Mouse (Mus musculus): ENCODE data around the gene Rps6ka2. TPM values are rescaled to one million over a fixed set of nuclear protein-coding genes. Genes with fewer than 3 reads are reported as not detected.

The Rps6ka2 gene
- polyA plus RNA-seq, 1 experiment from 2014 or later = 22.7 TPM

DNA sequence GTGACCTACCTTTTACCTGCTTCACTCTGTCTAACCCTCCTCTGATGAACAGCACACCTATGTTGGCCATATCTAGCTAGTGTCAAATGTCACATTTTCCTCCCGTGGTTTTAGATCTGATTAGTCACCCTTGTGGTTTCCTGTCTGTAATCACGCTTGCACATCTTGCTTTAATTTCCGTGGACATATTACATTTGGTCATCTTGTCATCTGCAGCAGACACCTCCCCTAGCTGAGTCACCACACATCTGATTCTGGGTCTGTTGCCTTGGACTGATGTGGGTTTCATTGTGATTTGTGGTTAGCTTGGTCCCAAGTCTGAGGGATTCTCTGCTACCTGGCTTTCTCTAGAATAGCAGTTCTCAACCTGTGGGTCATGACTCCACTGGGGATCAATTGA lies 6.0 kb upstream of the Rps6ka2 start:
- H3K36me3 ChIP-seq (ENCODE audit: control insufficient read depth, insufficient read depth, low read length) = no peaks in the 10 kb centered on the region
- H3K9me3 ChIP-seq (ENCODE audit: control insufficient read depth, low read length) = no peaks in the 10 kb centered on the region
- ATAC-seq (ENCODE audit: low FRiP score, low TSS enrichment) (no peak), DNase-seq (no peak)
- WGBS = 83% methylated on average over 3 of the region's 3 CpGs
- no peak overlapping the region for H3K4me2 ChIP-seq (ENCODE audit: low read length)
- H3K4me3 ChIP-seq (replicated peaks; ENCODE audit: low read depth, low read length) = no peak overlapping the region
- H3K27me3 ChIP-seq (ENCODE audit: control insufficient read depth, insufficient read depth, low read length) = no peaks in the 10 kb centered on the region
- H3K4me1 ChIP-seq (ENCODE audit: control insufficient read depth, insufficient read depth, low read length) = peaks cover 6% of the 10 kb centered on the region
- H3K9ac ChIP-seq (replicated peaks; ENCODE audit: low read length) = no peak overlapping the region
- no peak overlapping the region for H3K27ac ChIP-seq (replicated peaks; ENCODE audit: low read depth, low read length)

DNA sequence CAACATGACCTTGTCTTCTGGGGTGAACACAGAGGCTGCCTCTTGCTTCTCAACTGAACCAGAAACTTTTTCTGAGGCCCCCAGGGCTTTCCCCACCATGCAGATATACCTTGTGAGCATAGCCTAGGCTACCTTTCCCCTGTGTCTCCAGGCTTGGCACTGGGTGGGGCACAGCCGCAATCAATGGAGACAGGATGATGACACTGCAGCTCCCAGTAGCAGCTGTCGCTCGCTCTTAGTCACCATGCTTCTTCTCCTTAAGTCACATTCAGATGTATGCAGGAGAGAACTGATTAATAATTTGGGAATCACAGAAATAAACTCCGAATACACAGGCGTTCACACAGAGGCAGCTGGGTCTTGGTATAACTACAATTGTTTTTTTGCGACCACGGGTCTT lies 4.4 kb upstream of the Rps6ka2 start:
- ATAC-seq (ENCODE audit: low FRiP score, low TSS enrichment) = no peak
- no peak for DNase-seq
- no peak overlapping the region for H3K4me2 ChIP-seq (ENCODE audit: low read length)
- no peak overlapping the region for H3K27ac ChIP-seq (replicated peaks; ENCODE audit: low read depth, low read length)
- no peak overlapping the region for H3K4me3 ChIP-seq (replicated peaks; ENCODE audit: low read depth, low read length)
- H3K36me3 ChIP-seq (ENCODE audit: control insufficient read depth, insufficient read depth, low read length) = no peaks in the 10 kb centered on the region
- H3K9me3 ChIP-seq (ENCODE audit: control insufficient read depth, low read length) = no peaks in the 10 kb centered on the region
- 96% methylated on average over 7 of the region's 7 CpGs for WGBS
- H3K4me1 ChIP-seq (ENCODE audit: control insufficient read depth, insufficient read depth, low read length) = peaks cover 12% of the 10 kb centered on the region
- H3K9ac ChIP-seq (replicated peaks; ENCODE audit: low read length) = no peak overlapping the region
- no peaks in the 10 kb centered on the region for H3K27me3 ChIP-seq (ENCODE audit: control insufficient read depth, insufficient read depth, low read length)

GRCm38 (mm10) chr17:7168961-7169626 lies 821 bp upstream of the Rps6ka2 start:
- Histone ChIP-seq H3K27me3 (ENCODE audit: control insufficient read depth, insufficient read depth, low read length) (no peaks in the 10 kb centered on the region), H3K36me3 (ENCODE audit: control insufficient read depth, insufficient read depth, low read length) (no peaks in the 10 kb centered on the region), H3K27ac (replicated peaks; ENCODE audit: low read depth, low read length) (peak overlapping the region; percentile 93), H3K4me2 (ENCODE audit: low read length) (peak overlapping the region; percentile 85), H3K9me3 (ENCODE audit: control insufficient read depth, low read length) (no peaks in the 10 kb centered on the region), H3K9ac (replicated peaks; ENCODE audit: low read length) (peak overlapping the region; percentile 48), H3K4me1 (ENCODE audit: control insufficient read depth, insufficient read depth, low read length) (peaks cover 19% of the 10 kb centered on the region), H3K4me3 (replicated peaks; ENCODE audit: low read depth, low read length) (peak overlapping the region; percentile 67)
- WGBS = 7% methylated on average over 15 of the region's 15 CpGs
- ATAC-seq (ENCODE audit: low FRiP score, low TSS enrichment) (peak; percentile 64), DNase-seq (peak; percentile 80)

DNA sequence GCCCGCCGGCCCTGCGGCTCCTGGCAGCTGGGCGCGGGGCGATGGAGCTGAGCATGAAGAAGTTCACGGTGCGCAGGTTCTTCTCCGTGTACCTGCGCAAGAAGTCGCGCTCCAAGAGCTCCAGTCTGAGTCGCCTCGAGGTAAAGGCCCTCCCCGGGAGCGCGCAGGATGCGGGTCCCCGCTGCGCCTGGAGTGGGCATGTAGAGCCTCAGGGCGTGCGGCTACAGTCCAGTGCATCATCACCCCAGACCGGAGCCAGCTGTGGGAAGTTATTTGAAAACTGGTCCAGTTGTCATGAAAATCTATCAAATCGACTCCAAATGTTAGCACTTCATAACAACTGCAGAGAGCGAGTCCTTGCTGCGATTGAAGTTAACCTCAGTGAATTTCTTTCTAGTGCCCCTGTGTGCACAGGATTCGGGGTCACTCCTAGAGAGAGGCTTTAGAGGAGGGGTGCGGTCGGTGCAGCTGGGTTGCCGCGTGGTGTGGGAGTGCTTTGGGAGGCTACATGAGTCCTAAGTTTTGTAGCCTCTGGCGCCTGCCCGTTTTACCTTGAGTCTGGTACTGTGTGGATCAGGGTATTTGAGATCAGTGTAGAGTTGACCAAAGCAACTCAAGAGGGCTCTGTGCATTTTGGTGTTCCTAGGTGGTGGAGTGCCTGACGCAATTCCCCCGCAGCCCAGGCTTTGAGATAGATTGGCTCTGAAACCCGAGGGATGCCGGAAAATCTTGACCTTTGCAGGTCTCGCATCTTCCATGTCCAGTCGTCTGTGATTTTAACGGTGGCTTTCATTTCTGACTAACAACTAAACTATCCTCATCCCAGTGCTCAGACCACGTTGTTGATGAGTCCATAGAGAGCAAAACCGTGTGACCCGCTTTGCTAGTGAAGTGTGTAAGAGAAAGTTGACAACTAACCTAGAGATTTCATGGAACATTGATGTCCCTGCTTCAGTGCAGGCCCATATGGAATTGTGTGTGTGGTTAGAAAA lies 685 bp downstream of the Rps6ka2 start:
- H3K27me3 ChIP-seq (ENCODE audit: control insufficient read depth, insufficient read depth, low read length) = no peaks in the 10 kb centered on the region
- no peaks in the 10 kb centered on the region for H3K9me3 ChIP-seq (ENCODE audit: control insufficient read depth, low read length)
- no peaks in the 10 kb centered on the region for H3K36me3 ChIP-seq (ENCODE audit: control insufficient read depth, insufficient read depth, low read length)
- ATAC-seq (ENCODE audit: low FRiP score, low TSS enrichment) = peak; percentile 41
- H3K9ac ChIP-seq (replicated peaks; ENCODE audit: low read length) = peak overlapping the region; percentile 59
- DNase-seq = peak; percentile 21
- peaks cover 19% of the 10 kb centered on the region for H3K4me1 ChIP-seq (ENCODE audit: control insufficient read depth, insufficient read depth, low read length)
- WGBS = 2% methylated on average over 43 of the region's 43 CpGs
- H3K4me2 ChIP-seq (ENCODE audit: low read length) = peak overlapping the region; percentile 85
- H3K4me3 ChIP-seq (replicated peaks; ENCODE audit: low read depth, low read length) = peak overlapping the region; percentile 67
- H3K27ac ChIP-seq (replicated peaks; ENCODE audit: low read depth, low read length) = peak overlapping the region; percentile 85

- DNase-seq (no peak), ATAC-seq (ENCODE audit: low FRiP score, low TSS enrichment) (no peak)
- H3K4me3 ChIP-seq (replicated peaks; ENCODE audit: low read depth, low read length) = no peak overlapping the region
- no peaks in the 10 kb centered on the region for H3K36me3 ChIP-seq (ENCODE audit: control insufficient read depth, insufficient read depth, low read length)
- no peak overlapping the region for H3K9ac ChIP-seq (replicated peaks; ENCODE audit: low read length)
- no peak overlapping the region for H3K27ac ChIP-seq (replicated peaks; ENCODE audit: low read depth, low read length)
- no peak overlapping the region for H3K4me2 ChIP-seq (ENCODE audit: low read length)
- WGBS = 76% methylated on average over 15 of the region's 15 CpGs
- no peaks in the 10 kb centered on the region for H3K27me3 ChIP-seq (ENCODE audit: control insufficient read depth, insufficient read depth, low read length)
- H3K4me1 ChIP-seq (ENCODE audit: control insufficient read depth, insufficient read depth, low read length) = peaks cover 24% of the 10 kb centered on the region
- no peaks in the 10 kb centered on the region for H3K9me3 ChIP-seq (ENCODE audit: control insufficient read depth, low read length)
Measured at GRCm38 (mm10) chr17:7173331-7174028, 3.6 kb downstream of the Rps6ka2 start.

DNA sequence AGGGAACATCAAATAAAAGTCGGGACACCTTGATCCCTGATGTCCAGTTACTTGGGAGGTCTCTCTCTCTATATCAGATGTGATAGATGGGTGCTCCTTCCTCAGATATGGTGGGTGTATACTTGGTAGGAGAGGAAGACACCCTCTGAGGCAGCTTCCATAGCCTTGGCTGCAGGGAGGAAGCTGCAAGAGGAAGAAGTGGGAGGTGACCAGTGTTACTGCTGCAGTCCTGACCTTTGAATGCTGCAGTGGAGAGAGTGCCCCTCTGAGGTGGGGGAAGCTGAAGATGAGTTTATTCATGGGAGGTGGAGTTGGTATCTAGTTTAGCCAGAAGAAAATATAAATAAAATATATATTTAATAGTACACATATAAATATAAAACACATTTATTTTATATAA lies 5.4 kb downstream of the Rps6ka2 start:
- H3K4me2 ChIP-seq (ENCODE audit: low read length) = no peak overlapping the region
- ATAC-seq (ENCODE audit: low FRiP score, low TSS enrichment) = no peak
- H3K9ac ChIP-seq (replicated peaks; ENCODE audit: low read length) = no peak overlapping the region
- H3K4me1 ChIP-seq (ENCODE audit: control insufficient read depth, insufficient read depth, low read length) = peaks cover 16% of the 10 kb centered on the region
- no peaks in the 10 kb centered on the region for H3K9me3 ChIP-seq (ENCODE audit: control insufficient read depth, low read length)
- DNase-seq = no peak
- H3K36me3 ChIP-seq (ENCODE audit: control insufficient read depth, insufficient read depth, low read length) = no peaks in the 10 kb centered on the region
- WGBS = 85% methylated on average over 1 of the region's 1 CpGs
- H3K27me3 ChIP-seq (ENCODE audit: control insufficient read depth, insufficient read depth, low read length) = no peaks in the 10 kb centered on the region
- no peak overlapping the region for H3K27ac ChIP-seq (replicated peaks; ENCODE audit: low read depth, low read length)
- no peak overlapping the region for H3K4me3 ChIP-seq (replicated peaks; ENCODE audit: low read depth, low read length)

GRCm38 (mm10) chr17:7176394-7176793 lies 6.5 kb downstream of the Rps6ka2 start:
- ATAC-seq (ENCODE audit: low FRiP score, low TSS enrichment) (no peak), DNase-seq (no peak)
- Histone ChIP-seq H3K4me1 (ENCODE audit: control insufficient read depth, insufficient read depth, low read length) (peaks cover 7% of the 10 kb centered on the region; the same call in 1 of the 2 replicates), H3K27me3 (ENCODE audit: control insufficient read depth, insufficient read depth, low read length) (no peaks in the 10 kb centered on the region), H3K4me3 (replicated peaks; ENCODE audit: low read depth, low read length) (no peak overlapping the region), H3K27ac (replicated peaks; ENCODE audit: low read depth, low read length) (0 out of 2 replicates have a peak overlapping the region, but pooled peaks have one; percentile 41), H3K9me3 (ENCODE audit: control insufficient read depth, low read length) (no peaks in the 10 kb centered on the region), H3K36me3 (ENCODE audit: control insufficient read depth, insufficient read depth, low read length) (no peaks in the 10 kb centered on the region), H3K4me2 (ENCODE audit: low read length) (no peak overlapping the region), H3K9ac (replicated peaks; ENCODE audit: low read length) (no peak overlapping the region)
- WGBS = 30% methylated on average over 2 of the region's 2 CpGs

DNA sequence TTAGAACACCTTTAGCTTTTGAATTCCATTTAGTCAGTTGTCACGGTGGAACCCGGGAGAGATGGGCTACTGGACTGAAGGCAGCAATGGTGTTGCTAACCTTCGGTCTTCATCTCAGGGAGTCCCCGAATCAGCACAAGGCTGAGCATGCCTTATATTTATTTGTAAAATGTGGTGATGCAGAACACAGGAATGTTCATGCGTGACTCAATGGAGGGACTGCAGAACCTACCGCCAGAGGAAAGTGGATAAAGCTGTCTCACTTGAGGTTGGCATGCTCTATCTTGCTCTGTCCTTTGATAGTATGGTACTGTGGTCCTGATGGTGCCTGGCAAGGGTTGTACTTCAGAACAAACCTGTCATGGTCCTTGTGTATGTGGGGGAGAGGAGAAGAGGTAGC lies 8.3 kb downstream of the Rps6ka2 start:
- WGBS = 95% methylated on average over 6 of the region's 6 CpGs
- Histone ChIP-seq H3K27ac (replicated peaks; ENCODE audit: low read depth, low read length) (no peak overlapping the region), H3K4me1 (ENCODE audit: control insufficient read depth, insufficient read depth, low read length) (peaks cover 9% of the 10 kb centered on the region), H3K9ac (replicated peaks; ENCODE audit: low read length) (no peak overlapping the region), H3K9me3 (ENCODE audit: control insufficient read depth, low read length) (no peaks in the 10 kb centered on the region), H3K27me3 (ENCODE audit: control insufficient read depth, insufficient read depth, low read length) (no peaks in the 10 kb centered on the region), H3K4me3 (replicated peaks; ENCODE audit: low read depth, low read length) (no peak overlapping the region), H3K36me3 (ENCODE audit: control insufficient read depth, insufficient read depth, low read length) (no peaks in the 10 kb centered on the region), H3K4me2 (ENCODE audit: low read length) (no peak overlapping the region)
- ATAC-seq (ENCODE audit: low FRiP score, low TSS enrichment) = no peak
- no peak for DNase-seq
